Mouse (Mus musculus) heart, postnatal 0 days (tissue): ENCODE results near the gene Zfhx3. TPM values are rescaled to one million over a fixed set of nuclear protein-coding genes. Genes with fewer than 3 reads are reported as not detected.

Source experiments
- ATAC-seq: fragments of 200-750 bp; cut with Nextera tagmentation; 2 replicates; pipeline ENCODE4 v1.8.0; 2017; ENCODE audit warnings: low read depth, moderate number of reproducible peaks, moderate library complexity; ENCODE audit not compliant: insufficient read depth
- DNase-seq: peaks from one replicate; pipeline ENCODE4 v3.0.0-alpha.2; 2016; ENCODE audit warnings: low spot score
- H3K27ac ChIP-seq: fragments of 300-500 bp; sonication (generic); 2 replicates; pipeline ENCODE4 v1.5.1; 2014; ENCODE audit warnings: low read depth, mild to moderate bottlenecking
- H3K27me3 ChIP-seq: fragments of 300-500 bp; sonication (generic); 2 replicates; pipeline ENCODE4 v1.6.1; 2014; ENCODE audit warnings: low read length, mixed read lengths; ENCODE audit not compliant: control insufficient read depth, insufficient read depth
- H3K36me3 ChIP-seq: fragments of 300-500 bp; sonication (generic); replicated peaks from 2 replicates; pipeline ENCODE4 v1.6.1; 2014; ENCODE audit warnings: low read length, mixed read lengths; ENCODE audit not compliant: control insufficient read depth, insufficient read depth
- H3K4me1 ChIP-seq: fragments of 300-500 bp; sonication (generic); 2 replicates; pipeline ENCODE4 v1.6.1; 2014; ENCODE audit warnings: antibody characterized with exemption; ENCODE audit not compliant: control insufficient read depth, insufficient read depth
- H3K4me2 ChIP-seq: fragments of 300-500 bp; sonication (generic); 2 replicates; pipeline ENCODE4 v1.6.1; 2014; ENCODE audit warnings: low read depth, mild to moderate bottlenecking, low read length, moderate library complexity
- H3K4me3 ChIP-seq: fragments of 300-500 bp; sonication (generic); 2 replicates; pipeline ENCODE4 v1.5.1; 2014; ENCODE audit warnings: low read depth, low read length
- H3K9ac ChIP-seq: fragments of 300-500 bp; sonication (generic); replicated peaks from 2 replicates; pipeline ENCODE4 v1.6.1; 2014; ENCODE audit warnings: low read depth, low read length, mixed read lengths
- H3K9me3 ChIP-seq: fragments of 300-500 bp; sonication (generic); replicated peaks from 2 replicates; pipeline ENCODE4 v1.6.1; 2016; ENCODE audit warnings: low read length; ENCODE audit not compliant: control insufficient read depth
- CTCF ChIP-seq: IDR thresholded peaks from 2 replicates; pipeline ENCODE4 v1.5.1; 2016; ENCODE audit warnings: antibody characterized with exemption, control low read depth, low read depth
- EP300 ChIP-seq: IDR thresholded peaks from 2 replicates; pipeline ENCODE4 v1.6.1; 2016; ENCODE audit warnings: antibody characterized with exemption, low read depth
- WGBS: fragments of 180-500 bp; shearing (Covaris S2); extraction: QIAGEN DNeasy Blood & Tissue Kit; methylation state at CpG from one replicate; pipeline ENCODE4 v1.1.7; 2014; 5-methylcytosine and 5-hydroxymethylcytosine counted together
- polyA plus RNA-seq: library from polyadenylated mRNA; unstranded; fragments of >200 nt; fragmentation: Nextera tagmentation; extraction: Ambion mirVana; gene quantifications from 2 replicates; pipeline ENCODE4 v1.2.1, GENCODE M21; 2015
- total RNA-seq: library from RNA; depleted of rRNA; stranded (reverse); fragments of >200 nt; gene quantifications from 2 replicates; pipeline ENCODE4 v1.2.3, GENCODE M21; 2014; ENCODE audit warnings: low replicate concordance

The Zfhx3 gene
- total and polyA plus RNA-seq, 2 experiments from 2014 or later = 2.0 to 2.5 TPM

- Histone ChIP-seq H3K4me1 (peaks cover 6% of the 10 kb centered on the region; the same call in 1 of the 2 replicates), H3K4me3 (no peak overlapping the region), H3K27ac (no peak overlapping the region), H3K9ac (no peak overlapping the region), H3K4me2 (no peak overlapping the region), H3K36me3 (no peaks in the 10 kb centered on the region), H3K9me3 (no peaks in the 10 kb centered on the region), H3K27me3 (no peaks in the 10 kb centered on the region)
- 75% methylated on average over 9 of the region's 9 CpGs for WGBS
- DNase-seq (no peak), ATAC-seq (no peak)
- TF ChIP-seq EP300 = no peak
- TF ChIP-seq CTCF = no peak
These were observed 836.1 kb downstream of the Zfhx3 start for GRCm38 (mm10) chr8:108778551-108778950.

- no peak overlapping the region for H3K4me3 ChIP-seq
- ATAC-seq (no peak), DNase-seq (no peak)
- H3K27me3 ChIP-seq = no peaks in the 10 kb centered on the region
- no peaks in the 10 kb centered on the region for H3K9me3 ChIP-seq
- WGBS = 81% methylated on average over 6 of the region's 6 CpGs
- no peak for TF ChIP-seq EP300
- TF ChIP-seq CTCF = no peak
- H3K36me3 ChIP-seq = no peaks in the 10 kb centered on the region
- peaks cover 6% of the 10 kb centered on the region; the same call in 1 of the 2 replicates for H3K4me1 ChIP-seq
- H3K27ac ChIP-seq = no peak overlapping the region
- no peak overlapping the region for H3K9ac ChIP-seq
- H3K4me2 ChIP-seq = 0 out of 2 replicates have a peak overlapping the region, but pooled peaks have one; percentile 21
These were observed 838.3 kb downstream of the Zfhx3 start for GRCm38 (mm10) chr8:108780766-108781165.

- Histone ChIP-seq H3K36me3 (no peaks in the 10 kb centered on the region), H3K9ac (no peak overlapping the region), H3K9me3 (no peaks in the 10 kb centered on the region), H3K27ac (no peak overlapping the region), H3K4me2 (no peak overlapping the region), H3K27me3 (no peaks in the 10 kb centered on the region), H3K4me3 (no peak overlapping the region), H3K4me1 (peaks cover 6% of the 10 kb centered on the region; the same call in 1 of the 2 replicates)
- DNase-seq (peak; percentile 29), ATAC-seq (peak; percentile 67; the same call in 1 of the 2 replicates)
- 53% methylated on average over 5 of the region's 5 CpGs for WGBS
- TF ChIP-seq CTCF (no peak), EP300 (no peak)
These were observed 838.7 kb downstream of the Zfhx3 start for GRCm38 (mm10) chr8:108781192-108781591.

- Histone ChIP-seq H3K36me3 (no peaks in the 10 kb centered on the region), H3K4me2 (no peak overlapping the region), H3K9ac (no peak overlapping the region), H3K4me3 (no peak overlapping the region), H3K27ac (no peak overlapping the region), H3K4me1 (peaks cover 6% of the 10 kb centered on the region; the same call in 1 of the 2 replicates), H3K9me3 (no peaks in the 10 kb centered on the region), H3K27me3 (no peaks in the 10 kb centered on the region)
- WGBS = 55% methylated on average over 10 of the region's 10 CpGs
- TF ChIP-seq EP300 = no peak
- no peak for TF ChIP-seq CTCF
- no peak for ATAC-seq
- DNase-seq = no peak
These were observed 840.7 kb downstream of the Zfhx3 start for GRCm38 (mm10) chr8:108783155-108783554.

GRCm38 (mm10) chr8:108788156-108788761 is 845.8 kb downstream of the Zfhx3 start:
- no peak overlapping the region for H3K27ac ChIP-seq
- DNase-seq (no peak), ATAC-seq (no peak)
- no peak overlapping the region for H3K4me2 ChIP-seq
- H3K4me1 ChIP-seq = no peaks in the 10 kb centered on the region
- H3K36me3 ChIP-seq = peaks cover 13% of the 10 kb centered on the region
- 40% methylated on average over 6 of the region's 6 CpGs for WGBS
- no peak overlapping the region for H3K4me3 ChIP-seq
- H3K9me3 ChIP-seq = peaks cover 7% of the 10 kb centered on the region; the same call in 1 of the 2 replicates
- no peaks in the 10 kb centered on the region for H3K27me3 ChIP-seq
- no peak overlapping the region for H3K9ac ChIP-seq
- TF ChIP-seq EP300 = no peak
- TF ChIP-seq CTCF = no peak

GRCm38 (mm10) chr8:108788762-108789157 is 846.3 kb downstream of the Zfhx3 start:
- no peak for DNase-seq
- no peaks in the 10 kb centered on the region for H3K27me3 ChIP-seq

More at GRCm38 (mm10) chr8:108788762-108789157, 846.3 kb downstream of the Zfhx3 start:
- Histone ChIP-seq H3K36me3 (peaks cover 15% of the 10 kb centered on the region), H3K4me1 (no peaks in the 10 kb centered on the region), H3K27ac (no peak overlapping the region), H3K4me3 (no peak overlapping the region), H3K9ac (no peak overlapping the region), H3K9me3 (peaks cover 7% of the 10 kb centered on the region; the same call in 1 of the 2 replicates), H3K4me2 (no peak overlapping the region)
- no peak for ATAC-seq
- WGBS = 78% methylated on average over 10 of the region's 10 CpGs
- TF ChIP-seq CTCF (no peak), EP300 (no peak)
